Mouse (Mus musculus): ENCODE measurements around the gene Fgd3. TPM values are rescaled to one million over a fixed set of nuclear protein-coding genes. Genes with fewer than 3 reads are reported as not detected.

The Fgd3 gene
- total and polyA plus RNA-seq, 2 experiments from 2014 or later: 2.1 to 12.0 TPM

DNA sequence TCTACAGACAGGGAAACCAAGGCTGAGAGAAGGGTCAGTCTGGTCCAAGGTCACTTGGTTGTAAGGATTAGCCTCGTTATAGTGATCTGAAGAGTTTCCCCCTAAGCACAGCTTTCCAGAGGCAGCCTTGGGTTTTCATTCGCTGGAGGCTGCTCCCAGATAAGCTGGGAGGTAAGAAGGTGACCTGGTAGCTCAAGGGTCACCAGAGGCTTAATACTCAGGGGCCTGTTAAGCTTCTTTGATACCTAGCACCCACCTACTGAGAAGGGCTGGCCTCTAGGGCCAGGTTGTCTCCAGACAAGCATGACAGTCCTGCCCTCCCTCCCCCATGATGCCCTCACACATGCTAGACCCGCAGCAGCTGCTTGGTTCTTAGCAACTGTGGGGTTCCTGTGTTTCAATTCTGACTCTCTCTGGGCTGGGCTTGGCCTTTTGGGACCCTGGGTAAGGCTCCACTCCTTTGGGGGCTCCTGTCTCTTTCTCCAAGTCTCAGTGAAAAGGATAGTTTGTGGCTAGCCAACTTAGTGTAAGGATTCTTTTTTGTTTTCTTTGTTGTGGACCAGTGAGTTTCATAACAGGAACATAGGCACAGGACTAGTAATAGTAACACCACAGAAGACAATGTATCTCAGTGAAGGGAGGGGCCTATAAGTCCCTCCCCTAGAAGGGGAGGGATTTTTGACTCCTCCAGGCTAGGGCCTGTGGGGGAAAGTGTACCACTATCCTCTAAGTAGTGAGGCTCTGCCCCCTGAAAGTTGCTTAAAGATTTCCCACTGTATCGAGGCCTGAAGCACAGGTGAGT, 69.2 kb downstream of the Fgd3 start:
- Histone ChIP-seq H3K9ac (replicated peaks; ENCODE audit: low read length, poor library complexity, severe bottlenecking) (no peak overlapping the region), H3K36me3 (ENCODE audit: insufficient read depth, low read length) (no peaks in the 10 kb centered on the region), H3K4me3 (ENCODE audit: low read depth, low read length) (no peak overlapping the region), H3K4me2 (ENCODE audit: low read depth, low read length, poor library complexity, severe bottlenecking) (no peak overlapping the region), H3K9me3 (ENCODE audit: low read length) (no peaks in the 10 kb centered on the region), H3K4me1 (ENCODE audit: insufficient read depth, low read length) (peaks cover 6% of the 10 kb centered on the region; the same call in 1 of the 2 replicates), H3K27ac (ENCODE audit: low read depth, low read length) (no peak overlapping the region), H3K27me3 (ENCODE audit: insufficient read depth, low read length) (peaks cover 23% of the 10 kb centered on the region)
- DNase-seq (ENCODE audit: low spot score): no peak
- WGBS: 24% methylated on average over 4 of the region's 4 CpGs
- no peak for ATAC-seq (ENCODE audit: low FRiP score)
- TF ChIP-seq CTCF (IDR thresholded peaks at IDR 0.05): no peak

DNA sequence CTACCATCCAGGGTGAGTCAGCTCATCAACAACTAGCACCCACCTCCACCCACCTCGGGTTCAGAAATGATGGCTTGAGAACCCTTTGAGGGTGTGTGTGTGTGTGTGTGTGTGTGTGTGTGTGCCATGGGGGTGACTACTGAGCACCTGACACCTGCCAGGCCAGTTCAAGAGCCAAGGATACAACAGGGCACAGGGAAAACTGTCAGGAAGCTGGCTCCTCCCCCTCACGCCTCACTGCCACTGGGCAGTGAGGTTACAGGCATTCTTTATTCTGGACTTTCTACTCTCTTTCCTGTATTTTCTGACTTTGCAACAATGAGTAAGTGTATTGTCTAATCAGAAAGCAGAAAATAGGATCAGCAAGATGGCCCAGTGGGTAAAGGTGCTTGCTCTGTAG, 70.5 kb downstream of the Fgd3 start:
- no peak overlapping the region for H3K4me2 ChIP-seq (ENCODE audit: low read depth, low read length, poor library complexity, severe bottlenecking)

GRCm38 (mm10) chr13:49248923-49249322, 71.2 kb downstream of the Fgd3 start:
- TF ChIP-seq CTCF (IDR thresholded peaks at IDR 0.05): no peak
- Histone ChIP-seq H3K9ac (replicated peaks; ENCODE audit: low read length, poor library complexity, severe bottlenecking) (no peak overlapping the region), H3K4me1 (ENCODE audit: insufficient read depth, low read length) (peaks cover 6% of the 10 kb centered on the region; the same call in 1 of the 2 replicates), H3K27me3 (ENCODE audit: insufficient read depth, low read length) (peaks cover 23% of the 10 kb centered on the region), H3K4me3 (ENCODE audit: low read depth, low read length) (no peak overlapping the region), H3K27ac (ENCODE audit: low read depth, low read length) (no peak overlapping the region), H3K9me3 (ENCODE audit: low read length) (no peaks in the 10 kb centered on the region), H3K36me3 (ENCODE audit: insufficient read depth, low read length) (no peaks in the 10 kb centered on the region), H3K4me2 (ENCODE audit: low read depth, low read length, poor library complexity, severe bottlenecking) (no peak overlapping the region)
- WGBS: 50% methylated on average over 3 of the region's 3 CpGs
- DNase-seq (ENCODE audit: low spot score): no peak
- ATAC-seq (ENCODE audit: low FRiP score): 0 out of 2 replicates have a peak, but pooled peaks have one; percentile 8

More for the DNA sequence above, 70.5 kb downstream of the Fgd3 start:
- Histone ChIP-seq H3K27ac (ENCODE audit: low read depth, low read length) (no peak overlapping the region), H3K27me3 (ENCODE audit: insufficient read depth, low read length) (peaks cover 23% of the 10 kb centered on the region), H3K9me3 (ENCODE audit: low read length) (no peaks in the 10 kb centered on the region), H3K36me3 (ENCODE audit: insufficient read depth, low read length) (no peaks in the 10 kb centered on the region), H3K4me3 (ENCODE audit: low read depth, low read length) (no peak overlapping the region), H3K9ac (replicated peaks; ENCODE audit: low read length, poor library complexity, severe bottlenecking) (no peak overlapping the region), H3K4me1 (ENCODE audit: insufficient read depth, low read length) (peaks cover 6% of the 10 kb centered on the region; the same call in 1 of the 2 replicates)
- 66% methylated on average over 2 of the region's 2 CpGs for WGBS
- DNase-seq (ENCODE audit: low spot score): no peak
- TF ChIP-seq CTCF (IDR thresholded peaks at IDR 0.05): no peak
- ATAC-seq (ENCODE audit: low FRiP score): no peak

DNA sequence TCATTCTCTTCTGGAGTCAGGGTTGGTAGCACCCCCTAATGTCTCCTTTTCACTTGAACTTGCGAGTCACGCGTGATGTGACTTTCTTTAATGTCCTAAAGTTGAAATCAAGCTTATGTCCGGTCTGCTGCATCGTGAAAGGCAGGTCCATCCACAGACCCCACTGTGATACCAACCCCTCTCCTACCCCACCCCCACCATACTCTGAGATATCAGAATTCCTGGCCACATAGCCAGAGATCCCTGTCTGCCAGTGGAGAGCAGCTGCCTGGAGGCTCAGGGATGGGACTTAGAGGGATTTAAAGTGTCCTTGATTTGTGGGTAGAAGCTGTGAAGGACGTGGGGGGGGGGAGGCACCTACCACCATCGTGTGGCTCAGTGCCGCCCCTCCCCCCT, 71.6 kb downstream of the Fgd3 start, which contains the start of gene Susd3:
TSS of gene Susd3 (minus strand) at position 240 of the 396 bp plus-strand sequence.
- peaks cover 6% of the 10 kb centered on the region; the same call in 1 of the 2 replicates for H3K4me1 ChIP-seq (ENCODE audit: insufficient read depth, low read length)
- H3K4me3 ChIP-seq (ENCODE audit: low read depth, low read length): peak within 1 kb of the TSS; percentile 31
- no peak within 1 kb of the TSS for H3K9ac ChIP-seq (replicated peaks; ENCODE audit: low read length, poor library complexity, severe bottlenecking)
- DNase-seq (ENCODE audit: low spot score) (no peak), ATAC-seq (ENCODE audit: low FRiP score) (0 out of 2 replicates have a peak, but pooled peaks have one; percentile 13)
- no peaks in the 10 kb centered on the region for H3K9me3 ChIP-seq (ENCODE audit: low read length)
- H3K4me2 ChIP-seq (ENCODE audit: low read depth, low read length, poor library complexity, severe bottlenecking): peak within 1 kb of the TSS; percentile 59
- no peak for TF ChIP-seq CTCF (IDR thresholded peaks at IDR 0.05)
- no peaks in the 10 kb centered on the region for H3K36me3 ChIP-seq (ENCODE audit: insufficient read depth, low read length)
- no peak within 1 kb of the TSS for H3K27ac ChIP-seq (ENCODE audit: low read depth, low read length)
- WGBS: 11% methylated on average over 7 of the region's 8 CpGs
- H3K27me3 ChIP-seq (ENCODE audit: insufficient read depth, low read length): peaks cover 23% of the 10 kb centered on the region

- ATAC-seq (ENCODE audit: low FRiP score) (no peak; the same call in 1 of the 2 replicates), DNase-seq (ENCODE audit: low spot score) (no peak)
- WGBS: 1% methylated on average over 58 of the region's 58 CpGs
- peak overlapping the region; percentile 31 for H3K4me3 ChIP-seq (ENCODE audit: low read depth, low read length)
- H3K36me3 ChIP-seq (ENCODE audit: insufficient read depth, low read length): no peaks in the 10 kb centered on the region
- peaks cover 23% of the 10 kb centered on the region for H3K27me3 ChIP-seq (ENCODE audit: insufficient read depth, low read length)
- peaks cover 6% of the 10 kb centered on the region; the same call in 1 of the 2 replicates for H3K4me1 ChIP-seq (ENCODE audit: insufficient read depth, low read length)
- H3K27ac ChIP-seq (ENCODE audit: low read depth, low read length): no peak overlapping the region
- no peaks in the 10 kb centered on the region for H3K9me3 ChIP-seq (ENCODE audit: low read length)
- no peak for TF ChIP-seq CTCF (IDR thresholded peaks at IDR 0.05)
- no peak overlapping the region for H3K9ac ChIP-seq (replicated peaks; ENCODE audit: low read length, poor library complexity, severe bottlenecking)
- H3K4me2 ChIP-seq (ENCODE audit: low read depth, low read length, poor library complexity, severe bottlenecking): peak overlapping the region; percentile 59
Measured at GRCm38 (mm10) chr13:49247740-49248466, 72.2 kb downstream of the Fgd3 start.

Data from midbrain, postnatal 0 days (tissue).